Mouse (Mus musculus) cerebellum, adult 11 months (tissue): ENCODE results near the gene Tmem29.
A peak's percentile ranks its signal among the peaks of the same experiment; 100 is the strongest.
"Not testable (repeated sequence)": the region's sequence is repeated elsewhere in the genome, so short reads cannot be mapped to it uniquely, and the experiment has no call there.

Experiments used
- DNase-seq: peaks from one replicate; pipeline ENCODE4 v3.0.0; 2022

Gene Tmem29

DNA sequence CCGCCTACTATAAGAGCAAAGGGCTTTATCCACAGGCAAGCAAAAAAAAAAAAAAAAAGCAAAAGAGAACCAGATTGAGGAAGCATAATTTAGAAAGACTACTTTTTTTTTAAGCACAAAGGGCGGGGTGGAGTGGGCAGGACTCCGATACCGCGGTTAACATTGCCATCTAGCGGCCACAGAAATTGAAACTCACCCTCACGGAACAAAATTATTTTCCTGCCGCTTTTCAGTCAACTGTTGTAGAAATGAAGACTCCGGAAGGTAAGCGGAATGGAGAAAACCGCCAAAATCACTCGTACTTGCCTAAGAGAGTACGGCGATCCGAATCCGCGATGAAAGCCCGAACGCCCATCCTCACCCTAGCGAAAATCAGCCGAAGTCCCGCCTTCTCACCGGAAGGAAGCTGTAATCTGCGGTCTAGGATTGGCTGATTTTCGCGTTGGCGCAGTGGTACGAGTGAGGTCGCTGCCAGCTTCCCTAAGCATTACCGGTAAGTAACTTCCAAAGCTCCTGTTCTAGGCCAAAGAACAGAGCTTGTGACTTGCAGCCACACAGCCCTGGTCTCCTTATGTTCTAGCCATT lies at the start of gene Tmem29:
Gene Tmem29 (minus strand): TSS at position 389 of the 585 bp plus-strand sequence.
- DNase-seq: peak; percentile 93

GRCm38 (mm10) chrX:150508696-150509095 lies 49.7 kb upstream of the Tmem29 start:
- no peak for DNase-seq

DNA sequence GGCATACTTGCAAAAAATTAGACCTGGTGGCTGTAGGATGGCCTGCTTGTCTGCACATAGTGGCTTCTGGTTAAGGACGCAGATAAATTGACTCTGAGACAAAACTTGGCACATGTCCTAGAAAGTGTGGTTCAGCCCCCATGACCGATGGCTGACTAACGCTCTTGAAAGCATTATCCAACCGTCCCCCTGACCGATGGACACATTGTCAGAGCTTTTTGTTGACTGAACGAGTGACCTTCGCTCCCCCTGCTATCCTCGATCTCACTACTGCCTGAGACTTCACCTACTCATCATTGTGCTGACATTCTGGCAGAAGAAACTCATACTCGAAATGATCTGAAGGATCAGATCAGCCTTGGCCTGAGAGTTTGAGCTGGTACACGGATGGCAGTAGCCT lies 28.9 kb upstream of the Tmem29 start:
- DNase-seq: not testable (repeated sequence)

DNA sequence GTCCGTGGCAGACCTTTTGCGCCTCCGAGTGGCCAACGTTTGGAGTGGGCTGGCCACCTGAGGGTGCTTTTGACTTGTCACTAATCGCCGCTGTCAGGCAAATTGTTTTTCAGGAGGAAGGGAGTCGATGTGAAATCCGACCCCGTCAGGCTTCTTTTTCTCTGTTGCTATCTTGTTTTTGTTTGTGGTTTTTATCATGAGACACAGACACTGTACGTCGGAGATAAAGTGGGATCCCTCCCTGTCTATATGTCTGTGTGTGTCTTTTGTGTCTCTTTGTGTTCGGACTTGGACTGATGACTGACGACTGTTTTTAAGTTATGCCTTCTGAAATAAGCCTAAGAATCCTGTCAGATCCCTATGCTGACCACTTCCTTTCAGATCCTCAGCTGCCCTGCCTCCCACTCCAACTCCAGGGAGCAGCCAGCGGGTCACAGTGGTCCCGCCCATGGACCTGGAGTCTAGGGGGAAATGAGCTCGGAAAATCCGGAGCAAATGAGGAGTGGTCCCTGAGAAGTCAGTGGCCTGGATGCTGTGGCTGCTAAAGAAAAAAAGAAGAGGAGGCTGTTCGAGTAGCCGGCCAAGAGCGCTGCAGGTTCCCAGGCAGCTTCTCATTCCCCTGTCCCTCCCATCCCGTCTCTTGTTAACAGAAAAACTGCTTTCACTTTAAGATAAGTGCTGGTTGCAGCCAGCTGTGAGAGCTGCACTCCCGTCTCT lies 27.5 kb upstream of the Tmem29 start:
- not testable (repeated sequence) for DNase-seq

- peak; percentile 89 for DNase-seq
Measured at GRCm38 (mm10) chrX:150477854-150478780, 19.2 kb upstream of the Tmem29 start.

DNA sequence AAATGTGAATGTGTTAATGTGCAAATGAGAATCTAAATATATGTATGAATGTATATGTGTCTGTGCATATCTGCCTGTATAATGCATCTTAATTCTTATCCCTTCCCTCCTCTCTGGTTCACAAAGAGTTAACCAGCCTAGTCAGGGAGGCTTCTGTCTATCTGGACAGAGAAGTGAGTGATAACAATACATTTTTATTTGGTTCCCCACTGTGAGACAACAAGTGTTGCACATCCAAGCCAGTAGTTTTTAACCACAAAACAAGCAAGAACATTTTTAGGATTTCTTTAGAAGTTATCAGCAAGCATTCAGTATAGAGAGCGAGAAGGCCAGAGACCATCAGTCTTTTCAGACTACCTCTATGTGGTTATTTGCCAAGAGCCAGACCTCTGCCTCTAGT lies 12.5 kb upstream of the Tmem29 start:
- no peak for DNase-seq

- no peak for DNase-seq
Measured at GRCm38 (mm10) chrX:150468266-150468665, 9.3 kb upstream of the Tmem29 start.

- DNase-seq: not testable (repeated sequence)
Measured at GRCm38 (mm10) chrX:150466817-150467216, 7.9 kb upstream of the Tmem29 start.

- no peak for DNase-seq
Measured at GRCm38 (mm10) chrX:150460143-150460542, 1.2 kb upstream of the Tmem29 start.

DNA sequence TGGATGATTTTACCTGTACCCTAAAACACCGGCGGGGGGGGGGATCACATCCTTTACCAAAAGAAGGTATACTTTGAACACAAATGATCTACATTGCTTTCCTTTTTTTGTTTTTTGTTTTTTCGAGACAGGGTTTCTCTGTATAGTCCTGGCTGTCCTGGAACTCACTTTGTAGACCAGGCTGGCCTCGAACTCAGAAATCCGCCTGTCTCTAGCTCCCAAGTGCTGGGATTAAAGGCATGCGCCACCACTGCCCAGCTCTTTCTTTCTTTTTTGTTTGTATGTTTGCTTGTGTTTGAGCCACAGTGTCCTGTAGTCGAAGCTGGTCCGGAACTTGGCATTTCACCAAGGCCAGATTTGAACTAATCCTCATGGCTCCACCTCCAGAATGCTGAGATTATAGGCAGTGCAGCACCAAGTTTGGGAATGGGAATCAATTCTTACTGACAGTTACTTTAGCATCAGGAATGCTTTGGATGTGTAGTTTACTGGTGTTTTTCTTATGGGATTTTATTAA lies 515 bp upstream of the Tmem29 start:
- peak; percentile 28 for DNase-seq

GRCm38 (mm10) chrX:150458136-150458535 lies 818 bp downstream of the Tmem29 start:
- DNase-seq: no peak

- DNase-seq: peak; percentile 74
Measured at GRCm38 (mm10) chrX:150440505-150441338, 18.2 kb downstream of the Tmem29 start.

DNA sequence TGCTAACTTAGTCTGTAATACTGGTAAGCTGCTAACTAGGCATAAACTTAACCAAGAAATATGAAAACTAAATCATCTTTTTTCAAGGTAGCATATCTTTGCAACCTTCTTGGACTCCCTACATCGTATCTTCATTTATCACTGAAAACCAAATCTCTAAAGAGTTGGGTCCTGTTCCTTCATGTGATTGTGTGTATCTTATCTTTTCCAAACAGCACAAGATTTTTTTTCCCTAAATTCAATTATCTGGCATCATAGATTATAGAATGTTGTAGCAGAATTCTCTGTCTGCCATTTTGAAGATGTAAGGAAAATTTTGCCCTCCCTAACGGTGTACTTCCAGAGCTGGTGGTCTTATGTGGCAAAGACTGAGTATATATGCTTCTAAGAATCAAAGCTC lies 22.6 kb downstream of the Tmem29 start:
- DNase-seq: no peak

- no peak for DNase-seq
Measured at GRCm38 (mm10) chrX:150435367-150435766, 23.6 kb downstream of the Tmem29 start.

GRCm38 (mm10) chrX:150413505-150413904 lies 45.4 kb downstream of the Tmem29 start:
- no peak for DNase-seq
